Mouse (Mus musculus) embryo, embryonic 11 days (tissue): ENCODE data around the gene Xlr5a.
"Not testable (repeated sequence)": the region's sequence is repeated elsewhere in the genome, so short reads cannot be mapped to it uniquely, and the experiment has no call there.

Experiments used
- DNase-seq: peaks from one replicate; pipeline ENCODE4 v3.0.0-alpha.2; 2015

Xlr5a gene

GRCm38 (mm10) chrX:73143218-73143618 lies 149.6 kb downstream of the Xlr5a start:
- not testable (repeated sequence) for DNase-seq

GRCm38 (mm10) chrX:73122859-73123829 lies 169.6 kb downstream of the Xlr5a start:
- DNase-seq: not testable (repeated sequence)

DNA sequence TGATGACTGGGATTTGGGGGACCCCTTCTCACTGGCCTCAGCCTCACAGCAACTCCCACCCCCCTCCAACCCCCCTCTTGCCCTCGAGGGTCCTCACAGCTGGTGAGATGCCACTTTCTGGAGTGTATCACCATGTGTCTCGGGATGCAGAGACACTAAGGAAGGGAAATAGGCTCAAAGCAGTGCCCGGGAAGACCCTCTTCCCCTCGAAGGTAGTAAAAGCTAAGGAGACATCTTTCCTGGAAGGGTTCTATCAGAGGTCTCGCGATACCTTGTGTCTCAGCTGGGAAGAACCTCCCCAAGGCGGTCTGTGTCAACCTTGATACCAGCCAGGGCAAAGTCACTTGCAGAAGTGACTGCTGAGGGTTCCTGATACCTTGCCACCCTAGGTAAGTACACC lies 176.0 kb downstream of the Xlr5a start, which contains the start of gene Gm14685:
Gene Gm14685 (plus strand): TSS at position 301 of the 400 bp plus-strand sequence.
- not testable (repeated sequence) for DNase-seq

- not testable (repeated sequence) for DNase-seq
Observed at GRCm38 (mm10) chrX:73096941-73097508, 195.8 kb downstream of the Xlr5a start, which contains the start of gene Xlr3a. Gene Xlr3a, minus strand, starts transcription at chrX:73097095.

DNA sequence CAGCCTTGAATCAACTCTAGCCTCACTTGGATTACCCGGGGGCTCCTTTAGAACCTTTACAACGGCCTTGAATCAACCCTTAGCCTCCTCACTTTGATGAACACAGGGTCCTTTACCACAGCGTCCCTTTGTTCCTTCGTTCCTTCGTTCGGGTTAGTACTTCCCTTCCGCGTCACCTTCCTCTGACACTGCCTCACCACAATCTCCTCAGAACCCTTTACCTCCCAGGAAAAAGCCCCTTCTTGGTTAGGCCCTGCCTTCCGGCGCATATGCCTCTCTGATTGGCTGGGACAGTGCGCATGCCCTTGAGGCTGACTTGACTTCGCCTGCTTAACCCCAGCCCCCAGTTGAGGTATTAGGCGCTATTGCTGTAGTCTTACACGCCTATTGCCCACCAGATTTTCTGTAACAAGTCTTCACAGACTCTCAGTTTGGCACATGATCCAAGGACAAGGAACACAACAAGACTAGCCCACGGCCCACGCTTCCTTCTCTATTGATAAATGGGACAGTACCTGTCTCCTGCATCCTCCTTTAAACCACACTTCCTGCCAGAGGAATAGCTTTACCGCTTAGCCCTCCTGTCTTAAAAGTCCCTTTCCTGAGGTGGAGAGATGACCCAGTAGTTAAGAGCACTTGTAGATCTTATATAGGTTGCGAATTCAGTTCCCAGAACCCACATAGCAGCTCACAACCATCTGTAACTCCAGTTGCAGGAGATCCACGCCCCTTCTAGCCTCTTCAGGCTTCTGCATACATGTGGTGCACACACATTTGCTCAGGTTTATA lies 210.3 kb downstream of the Xlr5a start, which contains the start of gene Xlr4a:
Gene Xlr4a (minus strand): TSS at position 212 of the 789 bp plus-strand sequence.
- not testable (repeated sequence) for DNase-seq

- not testable (repeated sequence) for DNase-seq
Observed at GRCm38 (mm10) chrX:73066765-73067312, 225.9 kb downstream of the Xlr5a start.

- DNase-seq: no peak
Observed at GRCm38 (mm10) chrX:73064415-73064793, 228.4 kb downstream of the Xlr5a start, which contains the start of gene Pnma3. Gene Pnma3, plus strand, starts transcription at chrX:73064787.

GRCm38 (mm10) chrX:73063512-73064414 lies 229.0 kb downstream of the Xlr5a start:
- peak; percentile 49 for DNase-seq

DNA sequence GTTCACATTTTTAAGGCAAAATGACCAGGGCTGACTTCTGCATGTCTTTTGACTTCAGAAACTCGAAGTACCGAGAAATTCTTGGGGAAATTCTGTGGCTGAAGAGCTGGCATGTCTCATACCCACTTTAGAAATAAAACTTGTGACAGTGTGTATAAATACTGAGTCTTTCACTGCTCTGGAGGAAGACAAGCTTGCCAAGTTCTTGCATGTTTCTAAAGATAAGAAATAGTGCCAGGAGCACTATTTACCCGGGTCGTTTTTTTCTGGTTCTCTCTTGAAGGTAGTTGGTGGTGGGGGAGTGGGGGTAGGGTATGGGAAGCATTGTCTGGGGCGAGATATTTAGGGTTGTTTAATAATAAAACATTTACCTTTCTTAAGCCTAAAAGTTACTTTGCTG lies 230.5 kb downstream of the Xlr5a start:
- no peak for DNase-seq

DNA sequence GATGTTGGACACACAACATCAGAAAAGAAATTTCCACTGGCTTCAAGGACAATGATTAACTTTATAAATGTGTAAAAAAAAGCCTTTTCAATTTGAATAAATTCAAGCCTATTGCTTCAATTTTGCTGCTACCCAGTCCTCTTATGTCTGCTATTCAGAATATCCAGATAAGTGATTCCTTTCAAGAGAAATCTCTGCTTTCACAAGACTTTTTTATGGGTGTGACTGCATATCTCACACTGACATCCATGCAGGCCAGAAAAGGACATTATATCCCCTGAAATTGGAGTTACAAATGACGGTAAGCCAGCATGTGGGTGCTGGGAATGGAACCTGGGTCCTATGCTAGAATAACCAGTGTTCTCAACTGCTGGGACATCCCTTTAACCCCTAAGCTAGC lies 231.2 kb downstream of the Xlr5a start:
- no peak for DNase-seq
